8 mouse cellular contexts compared by ENCODE assay signal in genomic region chr5:116476006-116476405, GRCm38 (mm10). TPM values are rescaled to one million over a fixed set of nuclear protein-coding genes. Genes with fewer than 3 reads are reported as not detected.
DNase-seq lines count a peak whose midpoint lies in the region; ATAC-seq and TF ChIP-seq lines count a peak whose summit lies in the region.

No protein-coding gene starts in this region.

- intact Hi-C loops in gastrocnemius, adult 2 months (cut with DNase I) = loop anchor here (1.0 to 2.0 kb wide), 3 partner anchors 89 to 353 kb away; no protein-coding TSS in a partner anchor
- intact Hi-C loops in gastrocnemius, postnatal 14 days (cut with DNase I; ENCODE audit: low total_unique reads) = loop anchor here (2.0 to 10.0 kb wide), 2 partner anchors 245 to 351 kb away; no protein-coding TSS in a partner anchor

- 15% methylated on average over 15 of the region's 15 CpGs for WGBS in neural tube, embryonic 14.5 days

- 0 out of 2 replicates have a peak, but pooled peaks cover 4% of the 10 kb centered on the region for H3K4me1 ChIP-seq in neural tube, embryonic 14.5 days (ENCODE audit: control insufficient read depth, insufficient read depth, low read length)

- TF ChIP-seq CTCF in gastrocnemius, adult 2 months (IDR thresholded peaks at IDR 0.05) = peak; percentile 81

- no peak overlapping the region for H3K9ac ChIP-seq in neural tube, embryonic 14.5 days (replicated peaks; ENCODE audit: low read depth, low read length)

- ATAC-seq in neural tube, embryonic 14.5 days (ENCODE audit: low read depth) = 0 out of 2 replicates have a peak, but pooled peaks have one; percentile 44

- H3K36me3 ChIP-seq in neural tube, embryonic 14.5 days (ENCODE audit: control insufficient read depth, insufficient read depth, low read length) = no peaks in the 10 kb centered on the region

- H3K27me3 ChIP-seq in neural tube, embryonic 14.5 days (ENCODE audit: control insufficient read depth, insufficient read depth, low read length) = no peaks in the 10 kb centered on the region

- no peaks in the 10 kb centered on the region for H3K9me3 ChIP-seq in neural tube, embryonic 14.5 days (ENCODE audit: control insufficient read depth, low read length)

- DNase-seq in gastrocnemius, adult 2 months = peak; percentile 47
- no peak for DNase-seq in gastrocnemius, postnatal 14 days
- peak; percentile 33 for DNase-seq in ovary, postnatal 36 days (ENCODE audit: low spot score)
- DNase-seq in ovary, postnatal 10 days (ENCODE audit: low spot score) = no peak
- DNase-seq in embryo, embryonic 10.5 days (ENCODE audit: low spot score) = peak; percentile 80
- peak; percentile 70 for DNase-seq in kidney, postnatal 10 days
- DNase-seq in T-cell, adult 2 months (ENCODE audit: low spot score) = no peak

- no peak overlapping the region for H3K27ac ChIP-seq in gastrocnemius, adult 2 months
- H3K27ac ChIP-seq in neural tube, embryonic 14.5 days (ENCODE audit: low read depth, low read length) = no peak overlapping the region

- no peak overlapping the region for H3K4me2 ChIP-seq in neural tube, embryonic 14.5 days (ENCODE audit: low read depth, low read length)

- H3K4me3 ChIP-seq in gastrocnemius, adult 2 months = no peak overlapping the region
- H3K4me3 ChIP-seq in neural tube, embryonic 14.5 days (ENCODE audit: low read depth, low read length) = no peak overlapping the region

RNA-seq across cellular contexts. Expression of gene Hspb8, which starts 53.3 kb away (rescaled TPM):
- total RNA-seq in gastrocnemius, adult 2 months (2021) = 100 to 1,000 TPM; 234 to 341 TPM
- 100 to 1,000 TPM; 201 to 287 TPM for total RNA-seq in gastrocnemius, postnatal 14 days (2021)
- 3.4 and 5.1 TPM in 2 replicates for polyA plus RNA-seq in neural tube, embryonic 14.5 days (2014; fragmentation: Nextera tagmentation; extraction: Ambion mirVana)

Comparison
In these comparisons a context has a peak if more than half of its experiments do, and no peak if none do; other contexts are left out.
1. DNase-seq: peak in gastrocnemius, adult 2 months (single experiment), ovary, postnatal 36 days (single experiment), embryo, embryonic 10.5 days (single experiment) and kidney, postnatal 10 days (single experiment); none in gastrocnemius, postnatal 14 days (single experiment), ovary, postnatal 10 days (single experiment) and T-cell, adult 2 months (single experiment).